Mouse (Mus musculus) inflammation-experienced regulatory T-cells, adult 16 weeks (primary cell): ENCODE results near the gene Olfr74. TPM values are rescaled to one million over a fixed set of nuclear protein-coding genes. Genes with fewer than 3 reads are reported as not detected.

Source experiments
- polyA plus RNA-seq: library from polyadenylated mRNA; unstranded; fragments of 100-300 nt; shearing (Covaris generic); gene quantifications from one replicate; pipeline ENCODE4 v1.2.1, GENCODE M21; 2017

Olfr74 gene
- polyA plus RNA-seq = not detected

GRCm38 (mm10) chr2:87974563-87974962 lies at the start of gene Olfr74:
TSS of gene Olfr74 (minus strand) at chr2:87974663.

DNA sequence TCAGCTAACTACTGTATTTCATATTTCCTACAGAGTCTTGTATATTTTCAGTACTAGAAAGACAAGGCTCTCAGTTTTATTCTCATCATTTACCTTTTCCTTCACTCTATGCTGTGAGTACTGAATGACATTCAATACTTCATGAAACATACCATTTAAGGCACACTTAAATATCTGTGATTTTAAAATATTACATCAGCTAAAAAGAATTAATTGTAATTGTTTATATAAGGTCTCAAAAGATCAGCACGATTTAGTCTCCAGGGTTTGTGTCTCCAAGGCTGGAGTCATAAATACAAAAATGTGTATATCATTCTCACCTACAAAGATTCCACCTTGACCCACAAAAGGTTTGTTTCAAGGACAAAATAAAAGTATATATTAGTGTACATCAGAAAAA lies 48.0 kb upstream of the Olfr74 start, which contains the start of gene Olfr1161:
TSS of gene Olfr1161 (plus strand) at position 301 of the 400 bp plus-strand sequence.

GRCm38 (mm10) chr2:88007515-88008318 lies 33.3 kb upstream of the Olfr74 start, which contains the start of gene Olfr1160:
TSS of gene Olfr1160 (minus strand) at chr2:88008268.

DNA sequence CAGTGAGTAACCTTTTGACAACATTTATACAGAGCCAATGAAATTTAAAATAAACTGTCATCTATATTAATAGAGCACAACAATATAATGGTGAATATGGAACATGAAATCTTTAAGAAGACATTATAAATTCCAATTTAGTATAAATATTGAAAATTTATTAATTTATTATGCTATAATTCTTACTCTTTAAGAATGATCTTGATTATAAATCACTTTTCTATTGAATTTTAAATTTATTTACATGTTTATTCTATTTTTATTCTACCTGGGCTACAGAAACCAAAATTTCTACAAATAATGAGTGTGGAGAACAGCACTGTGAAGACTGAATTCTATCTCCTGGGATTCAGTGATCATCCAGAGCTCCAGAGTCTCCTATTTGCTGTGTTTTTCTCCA lies 15.3 kb upstream of the Olfr74 start, which contains the start of gene Olfr1158:
TSS of gene Olfr1158 (plus strand) at position 301 of the 400 bp plus-strand sequence.

GRCm38 (mm10) chr2:87968199-87968598 lies 6.3 kb downstream of the Olfr74 start, which contains the start of gene Olfr1157:
TSS of gene Olfr1157 (minus strand) at chr2:87968299.

GRCm38 (mm10) chr2:87953000-87953399 lies 21.5 kb downstream of the Olfr74 start, which contains the start of gene Olfr1156:
TSS of gene Olfr1156 (minus strand) at chr2:87953100.

GRCm38 (mm10) chr2:87945037-87945436 lies 29.4 kb downstream of the Olfr74 start, which contains the start of gene Olfr1155:
TSS of gene Olfr1155 (minus strand) at chr2:87945137.

Other genes with a start within 250 kb of the Olfr74 start
- not detected for gene Olfr1138, start 234.7 kb downstream of the Olfr74 start, polyA plus RNA-seq
- not detected for gene Olfr1140, start 230.9 kb downstream of the Olfr74 start, polyA plus RNA-seq
- gene Olfr1141, start 220.7 kb downstream of the Olfr74 start, polyA plus RNA-seq = not detected
- gene Olfr152, start 195.2 kb downstream of the Olfr74 start, polyA plus RNA-seq = not detected
- gene Olfr1143, start 174.1 kb downstream of the Olfr74 start, polyA plus RNA-seq = not detected
- not detected for gene Olfr1145, start 164.8 kb downstream of the Olfr74 start, polyA plus RNA-seq
- gene Olfr1148, start 144.1 kb downstream of the Olfr74 start, polyA plus RNA-seq = not detected
- not detected for gene Olfr1150-ps1, start 130.7 kb downstream of the Olfr74 start, polyA plus RNA-seq
- not detected for gene Olfr1151, start 118.8 kb downstream of the Olfr74 start, polyA plus RNA-seq
- not detected for gene Olfr1152, start 108.2 kb downstream of the Olfr74 start, polyA plus RNA-seq
- gene Olfr1153, start 79.7 kb downstream of the Olfr74 start, polyA plus RNA-seq = not detected
- not detected for gene Olfr1154, start 69.5 kb downstream of the Olfr74 start, polyA plus RNA-seq
- gene Olfr1155, start 29.5 kb downstream of the Olfr74 start, polyA plus RNA-seq = not detected
- gene Olfr1156, start 21.6 kb downstream of the Olfr74 start, polyA plus RNA-seq = 0.09 TPM
- gene Olfr1157, start 6.4 kb downstream of the Olfr74 start, polyA plus RNA-seq = 0.06 TPM
- not detected for gene Olfr1158, start 15.4 kb upstream of the Olfr74 start, polyA plus RNA-seq
- not detected for gene Olfr1160, start 33.6 kb upstream of the Olfr74 start, polyA plus RNA-seq
- gene Olfr1161, start 48.1 kb upstream of the Olfr74 start, polyA plus RNA-seq = not detected
- not detected for gene Olfr73, start 63.0 kb upstream of the Olfr74 start, polyA plus RNA-seq
- gene Olfr1162, start 76.5 kb upstream of the Olfr74 start, polyA plus RNA-seq = not detected
- gene Olfr1163, start 97.2 kb upstream of the Olfr74 start, polyA plus RNA-seq = not detected
- not detected for gene Olfr1164, start 119.3 kb upstream of the Olfr74 start, polyA plus RNA-seq
- gene Olfr1166, start 153.6 kb upstream of the Olfr74 start, polyA plus RNA-seq = not detected
- gene Olfr1167, start 180.5 kb upstream of the Olfr74 start, polyA plus RNA-seq = not detected
- not detected for gene Olfr1168, start 207.2 kb upstream of the Olfr74 start, polyA plus RNA-seq